Mouse (Mus musculus) liver, embryonic 14.5 days (tissue): ENCODE results near the gene Thsd4.

Experiments
- CTCF ChIP-seq: IDR thresholded peaks from 2 replicates; pipeline ENCODE4 v1.5.1; 2016; ENCODE audit warnings: antibody characterized with exemption, low read depth, control low read depth
- EP300 ChIP-seq: IDR thresholded peaks from 2 replicates; pipeline ENCODE4 v1.6.1; 2016; ENCODE audit warnings: antibody characterized with exemption, low read depth

DNA sequence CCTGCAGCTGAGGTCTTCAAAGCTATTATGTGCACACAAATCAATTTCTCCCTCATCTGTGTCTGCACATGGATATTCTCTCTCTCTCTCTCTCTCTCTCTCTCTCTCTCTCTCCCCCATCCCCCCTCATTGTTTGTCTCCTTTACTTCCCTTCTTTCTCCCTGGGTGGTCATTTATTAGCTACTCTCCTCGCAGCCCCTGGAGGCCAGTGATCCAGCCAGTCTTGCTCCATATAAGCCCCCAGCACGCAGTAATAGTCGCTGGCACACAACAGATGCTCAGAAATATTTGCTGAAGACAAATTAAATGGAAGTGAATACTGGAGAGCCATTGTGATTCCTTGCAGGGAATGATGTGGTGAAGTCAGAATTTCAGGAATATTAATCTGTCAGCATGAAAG is 2.2 kb downstream of the Thsd4 start:
- no peak for TF ChIP-seq CTCF
- no peak for TF ChIP-seq EP300
